Mouse (Mus musculus) heart, embryonic 10.5 days (tissue): Measurements from ENCODE around the gene Hrh1. TPM values are rescaled to one million over a fixed set of nuclear protein-coding genes. Genes with fewer than 3 reads are reported as not detected.
"Not testable (repeated sequence)": the region's sequence is repeated elsewhere in the genome, so short reads cannot be mapped to it uniquely, and the experiment has no call there.

Experiments used
- DNase-seq: peaks from one replicate; pipeline ENCODE4 v3.0.0-alpha.2; 2017; ENCODE audit warnings: low spot score
- H3K27ac ChIP-seq: fragments of 300-500 bp; sonication (generic); 2 replicates; pipeline ENCODE4 v1.5.1; 2016; ENCODE audit warnings: mild to moderate bottlenecking
- H3K27me3 ChIP-seq: fragments of 300-500 bp; sonication (generic); 2 replicates; pipeline ENCODE4 v1.6.1; 2016; ENCODE audit warnings: mild to moderate bottlenecking; ENCODE audit not compliant: poor library complexity, insufficient read depth, severe bottlenecking
- H3K36me3 ChIP-seq: fragments of 300-500 bp; sonication (generic); 2 replicates; pipeline ENCODE4 v1.6.1; 2016; ENCODE audit warnings: mild to moderate bottlenecking, moderate library complexity
- H3K4me1 ChIP-seq: fragments of 300-500 bp; sonication (generic); 2 replicates; pipeline ENCODE4 v1.6.1; 2016; ENCODE audit warnings: mild to moderate bottlenecking
- H3K4me3 ChIP-seq: fragments of 300-500 bp; sonication (generic); 2 replicates; pipeline ENCODE4 v1.5.1; 2016; ENCODE audit warnings: mild to moderate bottlenecking, moderate library complexity
- H3K9me3 ChIP-seq: fragments of 300-500 bp; sonication (generic); 2 replicates; pipeline ENCODE4 v1.6.1; 2016; ENCODE audit warnings: mild to moderate bottlenecking, moderate library complexity
- WGBS: fragments of 180-500 bp; shearing (Covaris S2); methylation state at CpG from one replicate; pipeline ENCODE4 v1.1.7; 2016; 5-methylcytosine and 5-hydroxymethylcytosine counted together
- polyA plus RNA-seq: library from polyadenylated mRNA; unstranded; fragments of >200 nt; fragmentation: Nextera tagmentation; extraction: Ambion mirVana; gene quantifications from 2 replicates; pipeline ENCODE4 v1.2.1, GENCODE M21; 2016

Hrh1 gene
- polyA plus RNA-seq, 1 experiment from 2014 or later = not detected

GRCm38 (mm10) chr6:114479644-114480410 is 82.1 kb downstream of the Hrh1 start:
- no peaks in the 10 kb centered on the region for H3K4me1 ChIP-seq
- H3K4me3 ChIP-seq = no peak overlapping the region
- no peak for DNase-seq
- WGBS = 89% methylated on average over 16 of the region's 16 CpGs
- H3K36me3 ChIP-seq = no peaks in the 10 kb centered on the region
- no peaks in the 10 kb centered on the region for H3K9me3 ChIP-seq
- no peak overlapping the region for H3K27ac ChIP-seq
- H3K27me3 ChIP-seq = peaks cover 31% of the 10 kb centered on the region

- Histone ChIP-seq H3K4me1 (no peaks in the 10 kb centered on the region), H3K27me3 (peaks cover 30% of the 10 kb centered on the region; the same call in 1 of the 2 replicates), H3K9me3 (no peaks in the 10 kb centered on the region), H3K27ac (no peak overlapping the region), H3K36me3 (no peaks in the 10 kb centered on the region), H3K4me3 (no peak overlapping the region)
- no peak for DNase-seq
- WGBS = 73% methylated on average over 3 of the region's 3 CpGs
Measured at GRCm38 (mm10) chr6:114489371-114489770, 91.6 kb downstream of the Hrh1 start.

GRCm38 (mm10) chr6:114492588-114492987 is 94.9 kb downstream of the Hrh1 start:
- not testable (repeated sequence) for H3K36me3 ChIP-seq, H3K9me3 ChIP-seq, H3K4me1 ChIP-seq, DNase-seq, H3K4me3 ChIP-seq, H3K27ac ChIP-seq
- H3K27me3 ChIP-seq = peaks cover 30% of the 10 kb centered on the region; the same call in 1 of the 2 replicates
- WGBS = 58% methylated on average over 10 of the region's 10 CpGs

- not testable (repeated sequence) for H3K27ac ChIP-seq, H3K4me1 ChIP-seq, H3K4me3 ChIP-seq, DNase-seq, H3K9me3 ChIP-seq, H3K36me3 ChIP-seq
- peaks cover 19% of the 10 kb centered on the region; the same call in 1 of the 2 replicates for H3K27me3 ChIP-seq
- WGBS = 18% methylated on average over 10 of the region's 12 CpGs
Measured at GRCm38 (mm10) chr6:114494987-114495386, 97.3 kb downstream of the Hrh1 start.

- not testable (repeated sequence) for H3K36me3 ChIP-seq, DNase-seq, H3K27ac ChIP-seq, H3K9me3 ChIP-seq, H3K4me1 ChIP-seq, H3K27me3 ChIP-seq, H3K4me3 ChIP-seq
- WGBS = 19% methylated on average over 17 of the region's 17 CpGs
Measured at GRCm38 (mm10) chr6:114514038-114514437, 116.3 kb downstream of the Hrh1 start.

GRCm38 (mm10) chr6:114528709-114529108 is 131.0 kb downstream of the Hrh1 start:
- DNase-seq, H3K9me3 ChIP-seq, H3K4me1 ChIP-seq, H3K27me3 ChIP-seq, H3K4me3 ChIP-seq, H3K36me3 ChIP-seq, H3K27ac ChIP-seq: not testable (repeated sequence)
- WGBS = no CpG with 5 or more reads among the region's 12 CpGs

Other genes starting within 250 kb of the Hrh1 start
- gene Slc6a1, start 115.3 kb upstream of the Hrh1 start, polyA plus RNA-seq = 0.48 and 0.54 TPM in 2 replicates
- gene Atg7, start 245.2 kb downstream of the Hrh1 start, polyA plus RNA-seq = 18.7 and 19.8 TPM in 2 replicates